In the genomic region with DNA sequence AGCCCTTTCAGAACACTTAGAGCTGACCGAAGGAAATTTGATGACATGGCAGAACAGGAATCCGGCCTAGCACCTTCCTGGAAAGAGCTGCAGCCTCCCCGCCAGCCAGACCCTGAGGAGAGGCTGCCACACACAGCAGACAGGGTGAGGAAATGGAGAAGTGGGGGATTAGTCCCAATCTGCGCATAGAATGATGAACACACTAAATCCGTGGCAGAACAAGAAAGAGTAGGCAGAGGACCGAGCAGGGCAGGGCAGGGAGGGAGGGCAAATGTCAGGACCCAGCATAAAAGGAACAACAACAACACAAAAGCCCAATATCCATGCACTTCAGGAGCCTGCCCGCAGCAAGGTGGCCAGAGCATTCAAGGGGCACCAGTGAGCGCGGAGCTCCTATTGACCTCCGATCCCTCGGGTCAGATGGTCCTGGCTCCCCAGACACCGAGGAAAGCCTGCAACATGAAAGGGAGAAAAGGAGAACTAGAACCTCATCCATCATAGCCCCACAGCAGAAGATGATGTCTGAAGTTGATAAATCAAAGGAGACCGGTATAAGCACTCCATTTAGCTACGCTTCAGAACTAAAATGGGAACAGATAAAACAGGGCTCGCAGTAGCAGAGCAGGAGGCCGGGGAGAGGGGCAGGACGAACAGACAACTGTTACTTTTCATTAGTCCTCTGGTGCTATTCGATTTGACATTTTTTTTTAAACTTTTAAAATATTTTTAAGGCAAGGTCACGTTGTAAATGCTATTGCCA, we compare ENCODE assay signal across 9 mouse cellular contexts.
A peak's percentile ranks its signal among the peaks of the same experiment; 100 is the strongest.
DNase-seq lines count a peak whose midpoint lies in the region; ATAC-seq and TF ChIP-seq lines count a peak whose summit lies in the region.
"Had no signal": no experiment of that assay in that cellular context is flagged by ENCODE, and none has a peak within 500 bp of the region (broad histone marks: within the 10 kb centered on the region; RNA-seq: fewer than 3 reads in every experiment).

No protein-coding gene starts in this region.

- no peak overlapping the region for H3K9ac ChIP-seq in hindbrain, embryonic 11.5 days (ENCODE audit: low read depth, low read length)
- no peak overlapping the region for H3K9ac ChIP-seq in hindbrain, postnatal 0 days (replicated peaks; ENCODE audit: low read length)
- peak overlapping the region; percentile 48 for H3K9ac ChIP-seq in intestine, embryonic 16.5 days (ENCODE audit: low read depth, low read length)
- H3K9ac ChIP-seq in midbrain, embryonic 13.5 days (replicated peaks) = no peak overlapping the region
- H3K9ac ChIP-seq: neural tube, embryonic 13.5 days had no signal

- H3K27me3 ChIP-seq in hindbrain, embryonic 11.5 days (ENCODE audit: control insufficient read depth, insufficient read depth, low read length) = peaks cover 12% of the 10 kb centered on the region; the same call in 1 of the 2 replicates
- H3K27me3 ChIP-seq in hindbrain, postnatal 0 days (ENCODE audit: insufficient read depth, low read length) = no peaks in the 10 kb centered on the region
- no peaks in the 10 kb centered on the region for H3K27me3 ChIP-seq in intestine, embryonic 16.5 days (replicated peaks; ENCODE audit: control insufficient read depth, insufficient read depth, low read length)
- H3K27me3 ChIP-seq in midbrain, embryonic 13.5 days = peaks cover 37% of the 10 kb centered on the region

- no peaks in the 10 kb centered on the region for H3K9me3 ChIP-seq in hindbrain, embryonic 11.5 days (ENCODE audit: control insufficient read depth, low read length)
- H3K9me3 ChIP-seq in hindbrain, postnatal 0 days (ENCODE audit: low read length) = no peaks in the 10 kb centered on the region
- H3K9me3 ChIP-seq in intestine, embryonic 16.5 days (ENCODE audit: control insufficient read depth, low read length) = no peaks in the 10 kb centered on the region
- H3K9me3 ChIP-seq in midbrain, embryonic 13.5 days = no peaks in the 10 kb centered on the region

- no peak overlapping the region for H3K4me2 ChIP-seq in hindbrain, embryonic 11.5 days (replicated peaks; ENCODE audit: low read depth, low read length)
- H3K4me2 ChIP-seq in hindbrain, postnatal 0 days (ENCODE audit: low read depth, low read length) = no peak overlapping the region
- 0 out of 2 replicates have a peak overlapping the region, but pooled peaks have one; percentile 4 for H3K4me2 ChIP-seq in intestine, embryonic 16.5 days (ENCODE audit: low read depth, low read length)
- no peak overlapping the region for H3K4me2 ChIP-seq in midbrain, embryonic 13.5 days (replicated peaks)
- H3K4me2 ChIP-seq: neural tube, embryonic 13.5 days had no signal

- no peak overlapping the region for H3K27ac ChIP-seq in hindbrain, embryonic 11.5 days (ENCODE audit: low read depth, low read length)
- H3K27ac ChIP-seq in hindbrain, postnatal 0 days = no peak overlapping the region; the same call in 1 of the 2 replicates
- peak overlapping the region; percentile 81 for H3K27ac ChIP-seq in bone marrow macrophage, adult 2 months (ENCODE audit: insufficient read depth, low read depth, low read length)
- H3K27ac ChIP-seq in intestine, embryonic 16.5 days (ENCODE audit: low read length) = peak overlapping the region; percentile 67
- no peak overlapping the region for H3K27ac ChIP-seq in midbrain, embryonic 13.5 days
- H3K27ac ChIP-seq: neural tube, embryonic 13.5 days had no signal

- H3K4me3 ChIP-seq in hindbrain, embryonic 11.5 days (ENCODE audit: low read depth, low read length) = no peak overlapping the region
- no peak overlapping the region for H3K4me3 ChIP-seq in hindbrain, postnatal 0 days (ENCODE audit: low read length)
- peak overlapping the region; percentile 25 for H3K4me3 ChIP-seq in bone marrow macrophage, adult 2 months (ENCODE audit: insufficient read depth, low read length)
- H3K4me3 ChIP-seq in intestine, embryonic 16.5 days (ENCODE audit: low read length) = no peak overlapping the region
- no peak overlapping the region for H3K4me3 ChIP-seq in midbrain, embryonic 13.5 days (replicated peaks)
- H3K4me3 ChIP-seq: neural tube, embryonic 13.5 days had no signal

- H3K36me3 ChIP-seq in hindbrain, embryonic 11.5 days (ENCODE audit: control insufficient read depth, insufficient read depth, low read length) = no peaks in the 10 kb centered on the region
- H3K36me3 ChIP-seq in hindbrain, postnatal 0 days (ENCODE audit: insufficient read depth, low read length) = no peaks in the 10 kb centered on the region
- no peaks in the 10 kb centered on the region for H3K36me3 ChIP-seq in intestine, embryonic 16.5 days (ENCODE audit: control insufficient read depth, insufficient read depth, low read length)
- H3K36me3 ChIP-seq in midbrain, embryonic 13.5 days = no peaks in the 10 kb centered on the region
- H3K36me3 ChIP-seq: neural tube, embryonic 13.5 days had no signal

- WGBS in hindbrain, embryonic 11.5 days = 8% methylated on average over 19 of the region's 19 CpGs
- WGBS in hindbrain, postnatal 0 days = 30% methylated on average over 19 of the region's 19 CpGs
- WGBS in intestine, embryonic 16.5 days = 41% methylated on average over 19 of the region's 19 CpGs
- 23% methylated on average over 19 of the region's 19 CpGs for WGBS in midbrain, embryonic 13.5 days

- no peak for TF ChIP-seq CTCF in hindbrain, postnatal 0 days (IDR thresholded peaks at IDR 0.05; ENCODE audit: low read depth)
- 0 out of 2 replicates have a peak, but pooled peaks have one; percentile 17 for TF ChIP-seq CTCF in bone marrow macrophage, adult 2 months (IDR thresholded peaks at IDR 0.05; ENCODE audit: low read depth, low read length)

- no peak for TF ChIP-seq POLR2A in bone marrow macrophage, adult 2 months (IDR thresholded peaks at IDR 0.05; ENCODE audit: borderline replicate concordance, low read depth, low read length)

- no peaks in the 10 kb centered on the region; the same call in 1 of the 2 replicates for H3K4me1 ChIP-seq in hindbrain, embryonic 11.5 days (replicated peaks; ENCODE audit: control insufficient read depth, insufficient read depth, low read length)
- peaks cover 6% of the 10 kb centered on the region; the same call in 1 of the 2 replicates for H3K4me1 ChIP-seq in hindbrain, postnatal 0 days (ENCODE audit: insufficient read depth, low read length)
- peaks cover 34% of the 10 kb centered on the region for H3K4me1 ChIP-seq in bone marrow macrophage, adult 2 months (ENCODE audit: control insufficient read depth, insufficient read depth, low read length)
- H3K4me1 ChIP-seq in intestine, embryonic 16.5 days (ENCODE audit: control insufficient read depth, insufficient read depth, low read length) = peaks cover 23% of the 10 kb centered on the region
- H3K4me1 ChIP-seq in midbrain, embryonic 13.5 days (replicated peaks) = peaks cover 14% of the 10 kb centered on the region

- peak; percentile 57 for DNase-seq in hindbrain, embryonic 11.5 days (ENCODE audit: low spot score)
- DNase-seq in hindbrain, postnatal 0 days (ENCODE audit: low spot score) = no peak
- DNase-seq in layer of hippocampus, adult 11-12 months (ENCODE audit: low spot score) = no peak
- no peak for DNase-seq in cerebellum, adult 9-10 months
- no peak for DNase-seq in thymus, postnatal 25 days

- peak; percentile 43; the same call in 1 of the 2 replicates for ATAC-seq in hindbrain, embryonic 11.5 days (ENCODE audit: low FRiP score)
- no peak for ATAC-seq in hindbrain, postnatal 0 days
- peak; percentile 57 for ATAC-seq in intestine, embryonic 16.5 days
- peak; percentile 30; the same call in 1 of the 2 replicates for ATAC-seq in midbrain, embryonic 13.5 days

Comparison
In these comparisons a context has a peak if more than half of its experiments do, and no peak if none do; other contexts are left out.
1. H3K27ac ChIP-seq: peak in bone marrow macrophage, adult 2 months (single experiment) and intestine, embryonic 16.5 days (single experiment); none in hindbrain, embryonic 11.5 days (single experiment), hindbrain, postnatal 0 days (single experiment) and midbrain, embryonic 13.5 days (single experiment).